Comparison of ENCODE assay signal across 7 mouse cellular contexts in genomic region chr5:114667228-114667856, GRCm38 (mm10). TPM values are rescaled to one million over a fixed set of nuclear protein-coding genes. Genes with fewer than 3 reads are reported as not detected.
DNase-seq lines count a peak whose midpoint lies in the region; ATAC-seq and TF ChIP-seq lines count a peak whose summit lies in the region.

No protein-coding gene starts in this region.

- H3K36me3 ChIP-seq in embryonic facial prominence, embryonic 11.5 days (replicated peaks; ENCODE audit: control insufficient read depth, insufficient read depth, low read depth, low read length): no peaks in the 10 kb centered on the region
- H3K36me3 ChIP-seq in kidney, adult 2 months (ENCODE audit: control insufficient read depth, insufficient read depth, low read length): no peaks in the 10 kb centered on the region
- H3K36me3 ChIP-seq in limb, embryonic 12.5 days: peaks cover 9% of the 10 kb centered on the region; the same call in 1 of the 2 replicates
- H3K36me3 ChIP-seq in midbrain, embryonic 15.5 days (replicated peaks): no peaks in the 10 kb centered on the region
- H3K36me3 ChIP-seq in spleen, adult 2 months (ENCODE audit: control insufficient read depth, insufficient read depth, low read length): peaks cover 10% of the 10 kb centered on the region

- H3K4me1 ChIP-seq in embryonic facial prominence, embryonic 11.5 days (ENCODE audit: control insufficient read depth, insufficient read depth, low read length): peaks cover 2% of the 10 kb centered on the region; the same call in 1 of the 2 replicates
- peaks cover 3% of the 10 kb centered on the region; the same call in 1 of the 2 replicates for H3K4me1 ChIP-seq in kidney, adult 2 months (ENCODE audit: control insufficient read depth, insufficient read depth, low read length)
- H3K4me1 ChIP-seq in limb, embryonic 12.5 days (replicated peaks): peaks cover 13% of the 10 kb centered on the region
- peaks cover 10% of the 10 kb centered on the region for H3K4me1 ChIP-seq in midbrain, embryonic 15.5 days
- H3K4me1 ChIP-seq in spleen, adult 2 months (ENCODE audit: control insufficient read depth, insufficient read depth, insufficient read length): no peaks in the 10 kb centered on the region

- H3K4me2 ChIP-seq in embryonic facial prominence, embryonic 11.5 days (ENCODE audit: low read depth, low read length): peak overlapping the region; percentile 11; the same call in 1 of the 2 replicates
- peak overlapping the region; percentile 54 for H3K4me2 ChIP-seq in limb, embryonic 12.5 days
- peak overlapping the region; percentile 53 for H3K4me2 ChIP-seq in midbrain, embryonic 15.5 days

- ATAC-seq in embryonic facial prominence, embryonic 11.5 days (replicated peaks; ENCODE audit: insufficient number of reproducible peaks, low FRiP score, low TSS enrichment, low read depth): peak; percentile 79
- ATAC-seq in limb, embryonic 12.5 days (ENCODE audit: insufficient number of reproducible peaks, insufficient read depth, low FRiP score, low TSS enrichment, low read depth): peak; percentile 87
- peak; percentile 92 for ATAC-seq in midbrain, embryonic 15.5 days (replicated peaks)

- 4% methylated on average over 36 of the region's 36 CpGs for WGBS in embryonic facial prominence, embryonic 11.5 days
- 2% methylated on average over 36 of the region's 36 CpGs for WGBS in kidney, adult 2 months
- 4% methylated on average over 36 of the region's 36 CpGs for WGBS in limb, embryonic 12.5 days
- WGBS in midbrain, embryonic 15.5 days: 3% methylated on average over 36 of the region's 36 CpGs
- under 1% methylated on average over 36 of the region's 36 CpGs for WGBS in spleen, adult 2 months

- H3K27ac ChIP-seq in embryonic facial prominence, embryonic 11.5 days (replicated peaks; ENCODE audit: low read depth, low read length): no peak overlapping the region
- H3K27ac ChIP-seq in kidney, adult 2 months (ENCODE audit: insufficient read depth, low read depth, low read length): peak overlapping the region; percentile 55; the same call in 1 of the 2 replicates
- no peak overlapping the region for H3K27ac ChIP-seq in limb, embryonic 12.5 days
- H3K27ac ChIP-seq in midbrain, embryonic 15.5 days: peak overlapping the region; percentile 23
- H3K27ac ChIP-seq in spleen, adult 2 months (ENCODE audit: insufficient read depth, low read length): peak overlapping the region; percentile 59

- no peaks in the 10 kb centered on the region for H3K9me3 ChIP-seq in embryonic facial prominence, embryonic 11.5 days (replicated peaks; ENCODE audit: control insufficient read depth, low read length)
- H3K9me3 ChIP-seq in limb, embryonic 12.5 days: no peaks in the 10 kb centered on the region
- no peaks in the 10 kb centered on the region for H3K9me3 ChIP-seq in midbrain, embryonic 15.5 days

- H3K4me3 ChIP-seq in embryonic facial prominence, embryonic 11.5 days (ENCODE audit: low read depth, low read length): no peak overlapping the region
- peak overlapping the region; percentile 27 for H3K4me3 ChIP-seq in kidney, adult 2 months (ENCODE audit: insufficient read depth, low read depth, low read length)
- H3K4me3 ChIP-seq in limb, embryonic 12.5 days (replicated peaks): peak overlapping the region; percentile 28
- H3K4me3 ChIP-seq in midbrain, embryonic 15.5 days: peak overlapping the region; percentile 32
- H3K4me3 ChIP-seq in spleen, adult 2 months (ENCODE audit: extremely low read depth, insufficient read depth, insufficient read length): peak overlapping the region; percentile 41

- peak; percentile 90 for TF ChIP-seq POLR2A in kidney, adult 2 months (IDR thresholded peaks at IDR 0.05; ENCODE audit: low read depth, low read length)
- TF ChIP-seq POLR2A in spleen, adult 2 months (IDR thresholded peaks at IDR 0.05; ENCODE audit: low read depth, low read length): peak; percentile 90; the same call in 1 of the 2 replicates

- DNase-seq in adrenal gland, postnatal 14 days: peak; percentile 99
- peak; percentile 98 for DNase-seq in embryonic facial prominence, embryonic 11.5 days (ENCODE audit: low spot score)
- DNase-seq in heart, adult 18-20 months: peak; percentile 98 to 100
- DNase-seq in kidney, adult 2 months: peak; percentile 99
- peak; percentile 95 to 98 for DNase-seq in spleen, adult 2 months (ENCODE audit: low read depth in 1 of 2, low spot score in 2 of 2)

- no peak overlapping the region for H3K9ac ChIP-seq in embryonic facial prominence, embryonic 11.5 days (replicated peaks; ENCODE audit: low read length)
- H3K9ac ChIP-seq in limb, embryonic 12.5 days (replicated peaks): no peak overlapping the region
- peak overlapping the region; percentile 20; the same call in 1 of the 2 replicates for H3K9ac ChIP-seq in midbrain, embryonic 15.5 days

- no peaks in the 10 kb centered on the region for H3K27me3 ChIP-seq in embryonic facial prominence, embryonic 11.5 days (ENCODE audit: control insufficient read depth, insufficient read depth, low read length)
- H3K27me3 ChIP-seq in kidney, adult 2 months (replicated peaks; ENCODE audit: control insufficient read depth, insufficient read depth, low read length): no peaks in the 10 kb centered on the region
- 0 out of 2 replicates have a peak, but pooled peaks cover 7% of the 10 kb centered on the region for H3K27me3 ChIP-seq in limb, embryonic 12.5 days
- H3K27me3 ChIP-seq in midbrain, embryonic 15.5 days (replicated peaks): no peaks in the 10 kb centered on the region
- H3K27me3 ChIP-seq in spleen, adult 2 months (ENCODE audit: control insufficient read depth, insufficient read depth, low read length): no peaks in the 10 kb centered on the region

- TF ChIP-seq CTCF in kidney, adult 2 months (conservative IDR thresholded peaks at IDR 0.05; ENCODE audit: insufficient read depth, insufficient read length, low read depth, low read length): peak; percentile 100; the same call in 1 of the 2 replicates
- TF ChIP-seq CTCF in spleen, adult 2 months (IDR thresholded peaks at IDR 0.05; ENCODE audit: extremely low read depth, insufficient read depth, insufficient read length, insufficient replicate concordance): peak; percentile 100

RNA-seq across cellular contexts. Expression of gene Trpv4, which starts 9.1 kb away (rescaled TPM):
- 2.1 and 3.6 TPM in 2 replicates for total RNA-seq in adrenal gland, postnatal 14 days (2021)
- polyA plus RNA-seq in embryonic facial prominence, embryonic 11.5 days (2014; fragmentation: Nextera tagmentation; extraction: Ambion mirVana): 0.85 and 1.1 TPM in 2 replicates
- 1 to 10 TPM; 5.0 to 6.4 TPM for total RNA-seq in heart, adult 18-20 months (2021)
- polyA plus RNA-seq in kidney, adult 2 months (2012; rRNA removed): 127 and 164 TPM in 2 replicates
- polyA plus RNA-seq in limb, embryonic 12.5 days (2016; fragmentation: Nextera tagmentation; extraction: Ambion mirVana): 2.5 and 3.4 TPM in 2 replicates
- polyA plus RNA-seq in midbrain, embryonic 15.5 days (2015; fragmentation: Nextera tagmentation; extraction: Ambion mirVana): 0.69 and 0.92 TPM in 2 replicates
- 4.2 and 5.3 TPM in 2 replicates for polyA plus RNA-seq in spleen, adult 2 months (2012; rRNA removed)

RNA-seq across cellular contexts. Expression of gene Gltp, which starts 23.4 kb away (rescaled TPM):
- 39.2 and 41.7 TPM in 2 replicates for total RNA-seq in adrenal gland, postnatal 14 days (2021)
- polyA plus RNA-seq in embryonic facial prominence, embryonic 11.5 days (2014; fragmentation: Nextera tagmentation; extraction: Ambion mirVana): 57.3 and 59.3 TPM in 2 replicates
- 10 to 100 TPM; 16.9 to 20.0 TPM for total RNA-seq in heart, adult 18-20 months (2021)
- 89.1 and 95.7 TPM in 2 replicates for polyA plus RNA-seq in kidney, adult 2 months (2012; rRNA removed)
- 69.5 and 75.3 TPM in 2 replicates for polyA plus RNA-seq in limb, embryonic 12.5 days (2016; fragmentation: Nextera tagmentation; extraction: Ambion mirVana)
- polyA plus RNA-seq in midbrain, embryonic 15.5 days (2015; fragmentation: Nextera tagmentation; extraction: Ambion mirVana): 34.5 and 39.1 TPM in 2 replicates
- 134 and 163 TPM in 2 replicates for polyA plus RNA-seq in spleen, adult 2 months (2012; rRNA removed)

RNA-seq across cellular contexts. Expression of gene Tchp, which starts 40.2 kb away (rescaled TPM):
- 6.9 and 10.0 TPM in 2 replicates for total RNA-seq in adrenal gland, postnatal 14 days (2021)
- polyA plus RNA-seq in embryonic facial prominence, embryonic 11.5 days (2014; fragmentation: Nextera tagmentation; extraction: Ambion mirVana): 11.1 and 12.0 TPM in 2 replicates
- 1 to 10 TPM; 4.1 to 4.6 TPM for total RNA-seq in heart, adult 18-20 months (2021)
- polyA plus RNA-seq in kidney, adult 2 months (2012; rRNA removed): 11.4 and 12.1 TPM in 2 replicates
- 21.0 and 22.1 TPM in 2 replicates for polyA plus RNA-seq in limb, embryonic 12.5 days (2016; fragmentation: Nextera tagmentation; extraction: Ambion mirVana)
- polyA plus RNA-seq in midbrain, embryonic 15.5 days (2015; fragmentation: Nextera tagmentation; extraction: Ambion mirVana): 15.6 and 15.9 TPM in 2 replicates
- polyA plus RNA-seq in spleen, adult 2 months (2012; rRNA removed): 14.1 and 14.5 TPM in 2 replicates

Comparison
In these comparisons a context has a peak if more than half of its experiments do, and no peak if none do; other contexts are left out.
1. H3K27ac ChIP-seq: peak in kidney, adult 2 months (single experiment), midbrain, embryonic 15.5 days (single experiment) and spleen, adult 2 months (single experiment); none in embryonic facial prominence, embryonic 11.5 days (single experiment) and limb, embryonic 12.5 days (single experiment).
2. RNA of gene Trpv4, which starts 9.1 kb away (polyA plus RNA-seq): 127 to 164 TPM in kidney, adult 2 months; 4.2 to 5.3 TPM in spleen, adult 2 months, 2.5 to 3.4 TPM in limb, embryonic 12.5 days, 0.85 to 1.1 TPM in embryonic facial prominence, embryonic 11.5 days and 0.69 to 0.92 TPM in midbrain, embryonic 15.5 days; every median in the first group is over 10 times any median in the second.
3. Peak in every context shown above with its lines, with median percentiles within 50 percentile points of each other: DNase-seq, ATAC-seq and H3K4me2 ChIP-seq.